Mouse (Mus musculus): ENCODE measurements at regions not wholly inside any gene's neighbourhood (a gene's known extent, or its start where the extent isn't known, plus 50 kb on each side); places are given as distances from the start of the nearest gene placed in this dataset.

DNA sequence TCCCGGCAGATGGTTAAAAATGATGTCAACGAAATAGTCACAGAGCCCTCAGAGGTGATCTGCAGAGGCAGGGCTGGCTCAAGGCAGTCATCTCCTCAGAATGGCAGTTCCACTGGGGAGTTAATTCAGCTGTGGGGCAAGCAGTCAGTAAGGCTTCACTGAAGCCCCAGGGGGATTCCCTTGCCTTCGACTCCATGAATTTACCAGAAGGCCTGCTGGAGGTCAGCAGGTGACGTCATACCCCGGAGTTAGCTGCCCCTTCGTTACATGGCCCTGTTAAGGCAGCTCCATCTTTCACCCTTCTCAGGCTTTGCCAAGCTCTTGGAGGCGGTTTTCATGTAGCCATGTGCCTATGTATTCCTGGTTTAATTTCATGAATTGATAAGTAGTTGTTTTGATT lies 178.6 kb downstream of the Fam43a start:
- Histone ChIP-seq H3K36me3 (no peaks in the 10 kb centered on the region), H3K9me3 (no peaks in the 10 kb centered on the region), H3K4me2 (no peak overlapping the region), H3K9ac (no peak overlapping the region), H3K4me3 (no peak overlapping the region), H3K4me1 (peaks cover 32% of the 10 kb centered on the region), H3K27ac (no peak overlapping the region), H3K27me3 (no peaks in the 10 kb centered on the region)
- ATAC-seq (ENCODE audit: insufficient number of reproducible peaks, insufficient read depth, low FRiP score, low TSS enrichment, low read depth): no peak
- whole genome bisulfite sequencing: 49% methylated on average over 7 of the region's 7 CpGs

DNA sequence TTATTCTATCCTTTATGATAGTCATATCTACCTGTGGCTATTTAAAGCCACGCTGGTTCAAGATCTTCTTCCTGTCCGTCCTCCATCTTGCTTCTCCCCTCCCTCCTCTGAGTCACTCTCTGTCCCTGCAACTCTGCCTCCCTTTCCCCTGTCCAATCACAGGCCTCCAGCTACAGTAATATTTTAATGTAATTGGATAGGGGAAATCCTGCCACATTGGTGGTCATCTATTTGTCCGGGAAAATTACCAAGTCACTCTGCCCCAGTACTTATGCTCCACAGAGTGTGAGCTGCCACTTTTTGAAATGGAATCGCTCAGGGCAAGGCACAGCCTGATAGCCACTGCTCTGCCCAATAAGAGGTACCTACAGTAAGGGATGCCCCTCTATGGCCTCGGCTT lies 179.4 kb downstream of the Fam43a start:
- no peak overlapping the region for H3K9ac ChIP-seq
- H3K4me2 ChIP-seq: no peak overlapping the region
- H3K4me3 ChIP-seq: no peak overlapping the region
- no peak overlapping the region for H3K27ac ChIP-seq
- ATAC-seq (ENCODE audit: insufficient number of reproducible peaks, insufficient read depth, low FRiP score, low TSS enrichment, low read depth): no peak
- H3K36me3 ChIP-seq: no peaks in the 10 kb centered on the region
- H3K27me3 ChIP-seq: no peaks in the 10 kb centered on the region
- peaks cover 25% of the 10 kb centered on the region for H3K4me1 ChIP-seq
- no peaks in the 10 kb centered on the region for H3K9me3 ChIP-seq
- WGBS: 80% methylated on average over 5 of the region's 5 CpGs

DNA sequence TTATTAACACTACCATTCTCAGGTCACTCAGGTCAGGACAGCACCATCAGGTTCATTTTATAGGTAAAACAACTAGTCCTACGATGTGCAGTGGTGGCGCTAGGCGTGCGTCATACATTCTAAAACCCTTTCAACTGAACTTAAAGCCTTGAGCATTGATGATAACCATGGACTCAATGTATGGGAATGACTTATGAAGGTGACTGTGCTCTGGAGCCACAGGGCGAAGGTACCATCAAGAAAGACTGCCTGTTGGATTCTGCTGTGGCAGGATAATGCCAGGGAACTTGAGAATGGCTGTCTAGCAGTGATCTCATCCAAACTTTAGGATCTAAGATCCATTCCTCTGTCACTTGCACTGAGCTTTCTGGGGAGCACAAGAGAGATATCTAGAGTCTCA lies 184.7 kb downstream of the Fam43a start:
- no peak overlapping the region for H3K27ac ChIP-seq
- peaks cover 6% of the 10 kb centered on the region for H3K4me1 ChIP-seq
- H3K4me2 ChIP-seq: no peak overlapping the region
- no peaks in the 10 kb centered on the region for H3K9me3 ChIP-seq
- no peaks in the 10 kb centered on the region for H3K36me3 ChIP-seq
- no peak for ATAC-seq (ENCODE audit: insufficient number of reproducible peaks, insufficient read depth, low FRiP score, low TSS enrichment, low read depth)
- no peaks in the 10 kb centered on the region for H3K27me3 ChIP-seq
- 93% methylated on average over 5 of the region's 5 CpGs for WGBS
- H3K9ac ChIP-seq: no peak overlapping the region
- H3K4me3 ChIP-seq: no peak overlapping the region

DNA sequence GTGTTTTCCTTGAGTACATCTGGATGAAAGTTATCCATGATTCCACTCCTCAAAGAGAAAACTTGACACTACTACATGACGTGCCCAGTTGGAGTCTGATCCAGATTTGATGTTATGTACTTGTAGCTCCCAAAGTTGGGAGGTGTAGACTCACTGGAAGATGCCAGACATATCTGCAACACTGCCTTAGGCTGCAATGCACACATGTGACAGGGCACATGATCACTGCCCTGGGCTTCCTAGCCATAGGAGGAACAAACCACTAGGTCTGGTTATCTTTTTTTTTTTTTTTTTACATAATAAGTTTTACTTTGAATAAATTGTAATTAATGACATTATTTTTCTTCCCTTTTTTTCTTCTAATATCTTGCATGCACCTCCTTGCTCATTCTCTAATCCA lies 185.4 kb downstream of the Fam43a start:
- peaks cover 13% of the 10 kb centered on the region for H3K4me1 ChIP-seq
- no peak for ATAC-seq (ENCODE audit: insufficient number of reproducible peaks, insufficient read depth, low FRiP score, low TSS enrichment, low read depth)
- no peak overlapping the region for H3K27ac ChIP-seq
- no peaks in the 10 kb centered on the region for H3K9me3 ChIP-seq
- WGBS: 72% methylated on average over 1 of the region's 1 CpGs
- H3K4me3 ChIP-seq: no peak overlapping the region
- no peak overlapping the region for H3K9ac ChIP-seq
- H3K27me3 ChIP-seq: no peaks in the 10 kb centered on the region
- no peak overlapping the region for H3K4me2 ChIP-seq
- no peaks in the 10 kb centered on the region for H3K36me3 ChIP-seq

DNA sequence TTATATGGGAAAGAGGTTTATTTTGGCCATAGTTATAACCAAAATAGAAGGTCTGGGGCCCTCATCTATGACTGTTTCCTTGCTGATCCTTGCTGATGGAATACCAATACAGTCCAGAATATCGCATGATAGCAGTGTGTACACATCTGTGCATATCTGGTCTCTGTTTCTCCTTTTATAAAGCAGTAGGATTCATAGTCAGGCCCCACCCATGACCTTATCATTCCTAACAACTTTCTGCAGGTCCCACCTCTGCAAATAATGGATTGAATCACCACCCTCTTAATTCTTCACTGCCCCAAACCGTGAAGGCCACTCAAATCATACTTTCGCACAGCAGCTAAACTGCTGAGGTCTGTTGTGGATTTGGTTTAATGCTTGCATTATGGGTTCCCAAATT lies 186.5 kb downstream of the Fam43a start:
- Histone ChIP-seq H3K27me3 (no peaks in the 10 kb centered on the region), H3K4me1 (peaks cover 24% of the 10 kb centered on the region), H3K36me3 (no peaks in the 10 kb centered on the region), H3K4me2 (no peak overlapping the region), H3K9me3 (no peaks in the 10 kb centered on the region), H3K27ac (peak overlapping the region; percentile 8; the same call in 1 of the 2 replicates), H3K4me3 (no peak overlapping the region), H3K9ac (no peak overlapping the region)
- ATAC-seq (ENCODE audit: insufficient number of reproducible peaks, insufficient read depth, low FRiP score, low TSS enrichment, low read depth): no peak
- WGBS: 73% methylated on average over 3 of the region's 3 CpGs

DNA sequence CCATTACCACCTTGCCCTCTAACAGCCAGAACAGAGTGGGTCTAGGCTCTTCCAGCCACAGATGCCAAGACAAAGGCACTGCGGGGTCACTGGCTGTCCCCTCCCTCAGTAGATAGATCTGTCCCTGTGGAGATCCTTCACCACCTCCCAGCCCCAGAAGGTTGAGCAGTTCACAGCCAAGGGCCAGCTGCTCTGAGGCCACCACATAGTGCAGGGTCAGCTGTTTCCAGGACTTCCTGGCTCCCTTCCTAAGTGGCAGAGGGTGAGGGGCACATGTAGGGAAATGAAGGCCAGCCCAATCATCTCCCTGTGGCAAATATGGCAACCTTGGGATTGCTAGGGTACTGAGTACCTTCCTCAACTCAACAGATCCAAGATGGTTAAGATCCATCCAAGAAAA lies 187.8 kb downstream of the Fam43a start:
- H3K4me2 ChIP-seq: no peak overlapping the region
- H3K4me3 ChIP-seq: no peak overlapping the region
- no peaks in the 10 kb centered on the region for H3K36me3 ChIP-seq
- H3K9me3 ChIP-seq: no peaks in the 10 kb centered on the region
- peaks cover 31% of the 10 kb centered on the region for H3K4me1 ChIP-seq
- H3K27me3 ChIP-seq: no peaks in the 10 kb centered on the region
- no peak overlapping the region for H3K27ac ChIP-seq
- no peak for ATAC-seq (ENCODE audit: insufficient number of reproducible peaks, insufficient read depth, low FRiP score, low TSS enrichment, low read depth)
- 96% methylated on average over 1 of the region's 1 CpGs for WGBS
- no peak overlapping the region for H3K9ac ChIP-seq

DNA sequence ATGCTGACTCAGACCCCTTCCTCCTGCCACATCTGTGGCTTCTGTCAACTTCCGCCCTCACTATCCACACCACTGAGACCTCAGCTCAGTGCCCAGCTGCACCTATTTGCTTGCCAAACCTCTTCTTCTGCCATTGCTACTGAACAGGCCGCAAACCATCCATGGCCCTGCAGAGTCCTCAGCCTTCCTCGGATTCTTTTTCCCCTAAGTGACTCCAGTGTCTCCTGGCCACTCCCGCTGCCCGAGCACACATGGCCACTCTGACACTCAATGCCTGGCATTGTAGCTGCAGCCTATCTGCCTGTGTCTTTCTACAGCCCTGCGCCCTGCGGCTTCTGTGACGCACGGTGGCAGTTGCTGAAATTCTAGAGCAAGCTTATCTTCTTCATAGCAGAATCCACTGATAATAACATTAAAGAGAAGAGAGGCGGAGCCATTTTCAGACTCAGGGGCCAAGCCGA lies 188.8 kb downstream of the Fam43a start:
- Histone ChIP-seq H3K36me3 (no peaks in the 10 kb centered on the region), H3K27ac (no peak overlapping the region), H3K4me2 (no peak overlapping the region), H3K9me3 (no peaks in the 10 kb centered on the region), H3K4me3 (no peak overlapping the region), H3K9ac (no peak overlapping the region), H3K27me3 (no peaks in the 10 kb centered on the region), H3K4me1 (peaks cover 31% of the 10 kb centered on the region)
- ATAC-seq (ENCODE audit: insufficient number of reproducible peaks, insufficient read depth, low FRiP score, low TSS enrichment, low read depth): no peak
- 76% methylated on average over 11 of the region's 11 CpGs for WGBS

DNA sequence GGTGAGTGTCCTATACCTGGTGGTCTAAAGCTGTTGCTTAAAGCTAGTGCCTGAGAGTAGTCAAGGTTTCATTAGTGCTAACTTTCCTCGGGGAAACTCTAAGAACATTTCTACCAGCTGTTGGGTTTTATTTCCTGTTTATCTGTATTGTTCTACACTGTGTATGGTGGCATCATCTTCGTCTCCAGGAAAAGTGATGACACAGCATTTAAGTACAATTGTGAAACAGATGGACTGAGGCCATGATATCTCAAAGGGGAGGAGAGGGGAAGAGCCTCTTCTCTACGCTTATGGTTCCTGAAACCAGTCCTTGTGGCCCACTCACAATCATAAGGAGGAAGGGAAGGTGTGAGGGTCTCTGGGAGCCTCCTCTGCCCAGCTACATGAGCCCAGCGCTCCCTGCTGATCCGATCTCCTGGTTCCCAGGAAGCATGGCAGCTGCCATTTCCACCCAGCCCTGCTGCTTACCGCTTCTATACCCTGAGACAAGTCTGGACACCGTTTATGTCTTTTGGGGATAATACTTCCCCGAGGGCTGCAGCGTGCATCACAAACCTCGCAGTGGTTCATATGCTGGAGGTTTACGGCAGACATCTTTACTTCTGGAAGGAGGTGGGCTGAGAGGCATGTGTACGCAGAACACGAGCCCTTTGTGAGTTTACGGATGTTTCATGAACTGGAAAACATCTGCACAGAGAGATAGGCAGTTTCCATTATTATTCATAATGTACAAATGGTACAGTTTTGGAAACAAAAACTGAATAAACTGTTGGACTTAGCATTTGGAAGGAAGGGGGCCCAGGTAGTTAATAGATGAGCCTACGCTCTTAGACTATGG lies 189.6 kb downstream of the Fam43a start:
- no peak for ATAC-seq (ENCODE audit: insufficient number of reproducible peaks, insufficient read depth, low FRiP score, low TSS enrichment, low read depth)
- Histone ChIP-seq H3K4me1 (peaks cover 31% of the 10 kb centered on the region), H3K36me3 (no peaks in the 10 kb centered on the region), H3K27ac (no peak overlapping the region; the same call in 1 of the 2 replicates), H3K4me3 (no peak overlapping the region), H3K4me2 (no peak overlapping the region), H3K9ac (no peak overlapping the region), H3K9me3 (no peaks in the 10 kb centered on the region), H3K27me3 (no peaks in the 10 kb centered on the region)
- 77% methylated on average over 15 of the region's 15 CpGs for WGBS

DNA sequence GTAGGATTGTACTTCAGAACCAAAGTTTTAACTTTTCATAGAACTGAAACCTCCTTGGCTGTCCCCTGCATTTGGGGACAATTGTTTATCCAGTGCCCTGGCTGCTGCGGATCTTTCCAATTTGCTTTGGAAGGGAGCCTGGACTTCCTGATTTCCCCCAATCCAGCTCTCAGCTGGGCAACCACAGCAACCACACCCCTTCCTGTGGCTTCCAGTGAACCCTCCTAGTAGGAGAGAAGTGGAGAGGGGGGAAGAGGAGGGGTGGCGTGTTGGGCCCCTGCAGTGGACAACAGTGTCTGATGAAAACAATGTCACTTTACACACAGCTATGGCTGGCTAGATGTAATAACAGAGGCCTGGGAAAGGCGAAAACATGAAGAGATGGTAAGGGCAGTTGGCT lies 190.5 kb downstream of the Fam43a start:
- Histone ChIP-seq H3K4me3 (no peak overlapping the region), H3K36me3 (no peaks in the 10 kb centered on the region), H3K4me1 (peaks cover 31% of the 10 kb centered on the region), H3K27me3 (no peaks in the 10 kb centered on the region), H3K4me2 (peak overlapping the region; percentile 22), H3K9ac (0 out of 2 replicates have a peak overlapping the region, but pooled peaks have one; percentile 22), H3K27ac (peak overlapping the region; percentile 85), H3K9me3 (no peaks in the 10 kb centered on the region)
- 28% methylated on average over 3 of the region's 3 CpGs for WGBS
- ATAC-seq (ENCODE audit: insufficient number of reproducible peaks, insufficient read depth, low FRiP score, low TSS enrichment, low read depth): peak; percentile 65; the same call in 1 of the 2 replicates

DNA sequence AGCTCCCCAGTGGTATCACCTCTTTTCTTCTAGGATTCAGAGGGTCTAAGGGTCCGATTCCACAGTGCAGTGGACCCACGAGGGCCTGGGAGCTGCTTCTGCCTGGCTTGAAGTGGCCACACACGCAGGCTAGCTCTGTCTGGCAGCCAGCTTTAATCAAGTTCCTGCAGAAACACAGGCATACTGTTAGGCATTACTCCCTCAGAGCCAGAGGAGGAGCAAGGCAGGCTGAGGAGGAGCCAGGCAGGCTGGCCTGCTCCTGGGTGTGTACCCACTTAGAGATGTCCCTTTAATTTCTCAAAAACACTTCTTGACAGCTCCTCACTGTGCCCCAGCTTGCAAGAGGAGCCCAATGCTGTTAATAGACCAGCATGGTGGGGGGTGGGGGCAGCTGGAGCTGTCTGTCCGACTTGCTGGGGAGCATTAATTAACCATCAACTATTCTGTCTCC lies 191.1 kb downstream of the Fam43a start:
- peak; percentile 74 for ATAC-seq (ENCODE audit: insufficient number of reproducible peaks, insufficient read depth, low FRiP score, low TSS enrichment, low read depth)
- peak overlapping the region; percentile 22 for H3K4me2 ChIP-seq
- peak overlapping the region; percentile 85 for H3K27ac ChIP-seq
- no peaks in the 10 kb centered on the region for H3K9me3 ChIP-seq
- no peaks in the 10 kb centered on the region for H3K36me3 ChIP-seq
- H3K27me3 ChIP-seq: no peaks in the 10 kb centered on the region
- H3K4me1 ChIP-seq: peaks cover 31% of the 10 kb centered on the region
- H3K4me3 ChIP-seq: no peak overlapping the region
- 0 out of 2 replicates have a peak overlapping the region, but pooled peaks have one; percentile 22 for H3K9ac ChIP-seq
- WGBS: 16% methylated on average over 4 of the region's 4 CpGs

DNA sequence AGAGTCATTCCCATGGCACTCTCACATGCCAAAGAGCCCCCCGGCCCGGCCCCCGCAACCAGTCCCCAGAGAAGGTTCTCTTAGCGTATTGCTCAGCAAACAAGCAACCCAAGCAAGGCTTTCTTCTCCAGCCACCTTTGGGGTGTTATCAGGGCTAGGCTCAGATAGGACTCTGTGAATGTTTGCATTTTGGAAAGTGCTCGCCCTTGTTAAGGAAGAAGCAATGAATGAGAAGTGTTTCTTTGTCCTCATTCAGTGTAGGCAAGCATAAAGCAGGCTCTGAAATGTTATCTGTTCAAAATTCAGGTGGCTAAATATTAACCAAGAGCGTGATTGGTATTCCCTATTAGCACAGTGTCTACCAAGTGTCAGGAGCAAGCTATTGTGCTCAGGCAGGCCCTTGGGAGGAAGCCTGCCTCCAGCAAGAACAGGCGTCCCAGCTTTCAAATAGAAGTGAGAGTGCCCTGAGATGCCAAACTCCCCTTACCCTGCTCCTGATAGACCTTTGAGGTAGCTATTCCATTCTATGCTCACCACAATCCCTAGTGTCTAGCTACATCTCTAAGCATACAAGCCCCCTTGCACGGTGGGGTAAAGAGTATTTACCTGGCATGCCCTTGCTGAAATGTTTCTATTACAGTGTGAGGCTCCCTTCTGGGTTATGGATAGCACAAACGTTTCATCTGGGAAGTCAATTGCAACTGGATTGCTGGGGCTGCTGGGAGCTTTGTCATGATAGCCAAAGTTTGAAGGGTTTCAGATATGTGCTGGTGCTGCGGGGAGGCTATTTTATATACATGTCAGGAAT lies 191.7 kb downstream of the Fam43a start:
- Histone ChIP-seq H3K4me1 (peaks cover 31% of the 10 kb centered on the region), H3K4me3 (no peak overlapping the region), H3K9me3 (no peaks in the 10 kb centered on the region), H3K27me3 (no peaks in the 10 kb centered on the region), H3K9ac (no peak overlapping the region), H3K4me2 (no peak overlapping the region), H3K27ac (peak overlapping the region; percentile 85), H3K36me3 (no peaks in the 10 kb centered on the region)
- WGBS: 75% methylated on average over 10 of the region's 10 CpGs
- ATAC-seq (ENCODE audit: insufficient number of reproducible peaks, insufficient read depth, low FRiP score, low TSS enrichment, low read depth): no peak

All from embryonic facial prominence, embryonic 13.5 days (tissue).